Mouse (Mus musculus) spleen, adult 2 months (tissue): ENCODE data around the gene Amotl1.

Source experiments
- CTCF ChIP-seq: fragments of 200-500 bp; IDR thresholded peaks from 2 replicates; pipeline ENCODE4 v1.5.1; 2011; ENCODE audit warnings: mild to moderate bottlenecking, inconsistent platforms; ENCODE audit not compliant: insufficient read depth, insufficient read length, insufficient replicate concordance; ENCODE audit errors: extremely low read depth
- POLR2A ChIP-seq: fragments of 200-500 bp; IDR thresholded peaks from 2 replicates; pipeline ENCODE4 v1.6.1; 2011; ENCODE audit warnings: low read depth, low read length, inconsistent platforms

DNA sequence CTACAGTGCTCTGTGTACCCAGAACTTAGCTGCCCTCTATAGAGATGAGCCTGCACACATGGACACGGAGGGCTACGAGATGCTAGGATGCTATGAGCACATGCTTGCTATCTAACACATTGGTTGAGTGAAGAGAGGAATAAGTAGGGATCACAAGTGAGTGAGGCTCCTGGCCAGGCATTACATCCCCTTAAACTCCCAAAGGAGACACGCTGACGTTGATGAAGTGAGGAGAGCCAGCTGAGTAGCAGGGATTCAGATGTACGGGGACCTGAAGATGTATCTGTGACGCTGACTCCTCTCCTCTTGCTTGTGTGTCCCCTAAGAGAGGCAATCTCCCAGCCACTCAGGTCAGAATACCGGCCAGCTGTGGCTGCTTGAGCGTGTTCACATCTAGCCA, 3.0 kb upstream of the Amotl1 start:
- TF ChIP-seq CTCF (no peak), POLR2A (no peak)
